Mouse (Mus musculus): Measurements from ENCODE around the gene Plxna3.
"Not testable (repeated sequence)": the region's sequence is repeated elsewhere in the genome, so short reads cannot be mapped to it uniquely, and the experiment has no call there.

Plxna3 gene

GRCm38 (mm10) chrX:74328725-74329161, at the start of gene Plxna3:
Plxna3 (plus strand) TSS chrX:74329066.
- DNase-seq, result peak; percentile 78

- no peak for DNase-seq
Observed at GRCm38 (mm10) chrX:74281041-74281731, 47.7 kb upstream of the Plxna3 start.

- peak; percentile 94 for DNase-seq
Observed at GRCm38 (mm10) chrX:74281732-74282394, 47.0 kb upstream of the Plxna3 start, which contains the start of the genes Taz and Dnase1l1. Taz (plus strand) TSS chrX:74281912. Dnase1l1 (minus strand) TSS chrX:74282337.

DNA sequence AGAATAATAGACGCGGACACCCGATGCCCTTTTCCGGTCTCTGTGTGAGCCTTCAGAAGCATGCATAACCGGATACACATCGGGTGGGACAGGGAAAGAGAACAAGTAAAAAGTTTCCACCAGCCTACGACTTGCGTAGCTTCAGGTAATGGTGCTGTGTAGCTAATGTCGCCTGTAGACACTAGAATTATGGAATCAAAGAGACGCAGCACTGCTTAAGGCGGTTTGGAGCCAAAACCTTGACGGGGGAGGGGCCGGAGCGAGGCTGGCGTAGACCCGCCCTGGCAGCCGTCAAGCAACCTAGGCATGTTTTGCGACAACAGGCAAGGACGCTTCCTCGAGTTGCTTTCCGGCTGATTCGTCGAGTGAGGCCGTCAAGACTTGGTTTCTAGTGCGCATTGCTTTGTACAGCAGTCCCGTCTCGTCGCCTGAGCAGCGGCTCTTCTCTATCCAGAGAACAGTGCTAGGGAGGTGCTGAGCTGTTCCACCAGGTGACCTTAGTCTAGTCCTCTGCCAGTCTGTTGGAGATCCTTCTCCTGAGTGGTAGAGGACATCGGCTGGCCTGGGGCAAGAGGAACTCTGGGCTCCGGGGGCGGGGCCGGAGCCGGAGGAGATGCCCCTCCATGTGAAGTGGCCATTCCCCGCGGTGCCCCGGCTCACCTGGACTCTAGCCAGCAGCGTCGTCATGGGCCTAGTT, 46.3 kb upstream of the Plxna3 start:
- peak; percentile 94 for DNase-seq

GRCm38 (mm10) chrX:74283092-74283437, 45.8 kb upstream of the Plxna3 start:
- DNase-seq, result no peak

GRCm38 (mm10) chrX:74293431-74293830, 35.4 kb upstream of the Plxna3 start:
- DNase-seq, result no peak

DNA sequence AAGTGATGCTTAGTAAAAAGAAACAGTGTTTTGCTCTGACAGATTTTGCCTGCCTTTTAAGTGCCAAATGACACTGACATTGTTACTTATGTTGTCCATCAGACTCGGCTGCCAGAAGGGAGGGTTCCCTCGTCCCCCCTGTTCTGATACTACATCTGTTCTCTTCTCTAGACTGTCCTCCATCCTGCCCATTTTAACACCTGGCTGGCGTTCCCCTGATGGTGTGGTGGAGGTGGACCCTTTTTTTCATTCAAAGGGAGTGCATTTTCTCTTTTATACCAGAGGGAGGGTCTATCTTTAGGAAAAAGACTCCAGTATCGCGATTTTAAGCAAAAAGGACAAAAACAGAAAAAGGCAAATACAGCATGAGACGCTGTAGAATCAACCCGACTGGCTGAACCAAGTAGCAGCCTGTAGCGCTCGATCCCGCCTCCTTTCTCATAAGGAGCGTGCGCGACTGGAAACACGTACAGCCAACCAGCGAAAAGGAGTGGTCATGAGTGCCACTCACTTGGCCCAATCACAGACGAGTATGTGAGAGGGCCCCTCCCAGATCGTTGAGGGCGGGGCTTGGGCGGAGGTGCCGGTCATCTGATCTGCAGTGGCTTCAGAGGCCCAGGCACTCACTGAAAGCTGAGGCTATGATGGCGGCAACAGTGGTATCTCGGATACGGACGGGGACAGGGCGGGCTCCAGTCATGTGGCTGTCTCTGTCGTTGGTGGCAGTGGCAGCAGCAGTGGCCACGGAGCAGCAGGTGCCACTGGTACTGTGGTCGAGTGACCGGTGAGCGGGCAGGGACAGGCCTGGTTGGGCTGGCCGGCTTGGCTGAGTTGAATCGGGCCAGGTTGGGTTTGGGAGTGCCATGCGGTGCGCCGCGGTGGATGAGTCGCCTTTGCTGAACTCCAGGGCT, 32.1 kb upstream of the Plxna3 start, which contains the start of gene Atp6ap1:
Gene Atp6ap1 (plus strand): TSS at position 560 of the 911 bp plus-strand sequence.
- DNase-seq, result peak; percentile 97

GRCm38 (mm10) chrX:74298348-74298747, 30.5 kb upstream of the Plxna3 start:
- no peak for DNase-seq

DNA sequence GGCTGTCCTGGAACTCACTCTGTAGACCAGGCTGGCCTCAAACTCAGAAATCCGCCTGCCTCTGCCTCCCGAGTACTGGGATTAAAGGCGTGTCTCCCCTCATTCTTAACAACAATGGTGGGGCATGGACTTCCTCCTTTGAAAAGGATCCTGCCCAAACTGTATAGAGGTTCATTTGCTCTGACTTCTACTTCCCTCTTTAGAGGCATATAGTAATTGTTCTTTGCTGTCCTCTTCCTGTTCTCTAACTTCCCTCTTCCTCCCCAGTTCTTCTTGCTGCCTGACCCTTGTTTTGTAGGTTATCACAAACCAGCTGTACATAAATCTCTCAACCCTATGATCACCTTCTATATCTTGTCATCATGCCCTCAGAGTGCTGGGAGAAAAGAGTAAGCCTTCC, 29.1 kb upstream of the Plxna3 start:
- peak; percentile 19 for DNase-seq

DNA sequence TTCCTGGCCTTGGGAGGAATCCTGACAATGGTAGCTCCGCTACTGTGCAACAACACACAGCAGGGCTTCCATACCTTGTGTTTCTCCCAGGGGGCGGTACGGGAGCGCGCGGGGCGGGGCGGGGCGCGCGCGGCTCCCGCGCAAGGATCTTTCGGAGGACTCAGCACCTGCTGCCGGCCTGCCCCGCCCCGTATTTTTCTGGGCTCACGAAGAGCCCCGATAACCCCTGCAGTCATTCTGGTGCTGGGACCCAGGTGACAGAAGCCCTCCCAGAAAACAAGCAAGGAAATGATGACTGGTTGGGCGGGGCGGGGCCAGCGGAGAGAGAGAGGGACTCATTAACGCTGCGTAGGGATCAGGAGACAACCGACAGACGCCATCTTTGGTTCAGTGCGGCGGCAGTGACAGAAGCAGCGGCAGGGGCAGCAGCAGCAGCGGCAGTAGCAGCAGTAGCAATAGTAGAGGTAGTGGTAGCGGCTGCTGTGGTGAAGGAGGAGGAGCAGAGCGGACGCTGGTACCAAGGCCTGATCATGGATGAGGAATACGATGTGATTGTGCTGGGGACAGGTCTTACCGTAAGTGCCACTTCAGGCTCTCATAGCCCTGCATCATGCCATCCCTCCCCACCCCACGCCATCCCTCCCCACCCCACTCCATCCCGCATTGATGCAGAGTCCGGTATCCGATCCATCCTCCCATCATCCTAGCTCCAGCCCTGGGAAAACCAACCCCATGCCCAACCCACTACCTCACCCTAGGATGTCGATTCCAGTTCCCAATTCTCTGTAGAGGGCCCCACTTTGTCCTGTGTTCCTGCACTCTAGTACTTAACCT, 23.8 kb upstream of the Plxna3 start, which contains the start of gene Gdi1:
Gene Gdi1 (plus strand): TSS at position 132 of the 834 bp plus-strand sequence.
- DNase-seq, result peak; percentile 74

- peak; percentile 93 for DNase-seq
Observed at GRCm38 (mm10) chrX:74312540-74313464, 16.1 kb upstream of the Plxna3 start, which contains the start of gene Fam50a. Fam50a (plus strand) TSS chrX:74313033.

DNA sequence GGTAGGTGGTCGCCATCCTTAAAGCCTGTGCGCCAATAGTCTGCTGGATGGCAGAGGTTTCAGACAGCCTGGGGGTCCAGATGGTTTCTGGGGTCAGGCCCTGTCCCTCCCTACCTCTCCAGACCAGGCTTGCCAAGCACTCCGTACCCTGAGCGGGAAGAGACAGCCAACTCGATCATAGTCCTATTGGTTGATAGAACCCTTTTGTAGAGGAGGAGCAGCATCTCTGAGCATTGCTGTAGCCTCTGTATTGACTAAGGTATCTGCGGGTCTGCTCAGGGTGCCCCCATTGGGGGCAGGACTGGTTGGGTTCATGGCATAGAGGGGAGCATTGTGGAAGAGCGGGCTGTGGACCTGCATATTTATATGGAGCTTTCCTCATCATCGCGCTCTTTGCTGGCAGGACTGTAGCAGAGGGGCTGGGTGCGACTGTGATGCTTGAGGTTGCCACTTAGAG, 377 bp downstream of the Plxna3 start:
- no peak for DNase-seq

GRCm38 (mm10) chrX:74330166-74330930, 1.5 kb downstream of the Plxna3 start:
- DNase-seq, result no peak

- DNase-seq, result no peak
Observed at GRCm38 (mm10) chrX:74352645-74353466, 24.0 kb downstream of the Plxna3 start.

- DNase-seq, result peak; percentile 88
Observed at GRCm38 (mm10) chrX:74353467-74353770, 24.6 kb downstream of the Plxna3 start, which contains the start of gene Lage3. Lage3 (minus strand) TSS chrX:74353618.

DNA sequence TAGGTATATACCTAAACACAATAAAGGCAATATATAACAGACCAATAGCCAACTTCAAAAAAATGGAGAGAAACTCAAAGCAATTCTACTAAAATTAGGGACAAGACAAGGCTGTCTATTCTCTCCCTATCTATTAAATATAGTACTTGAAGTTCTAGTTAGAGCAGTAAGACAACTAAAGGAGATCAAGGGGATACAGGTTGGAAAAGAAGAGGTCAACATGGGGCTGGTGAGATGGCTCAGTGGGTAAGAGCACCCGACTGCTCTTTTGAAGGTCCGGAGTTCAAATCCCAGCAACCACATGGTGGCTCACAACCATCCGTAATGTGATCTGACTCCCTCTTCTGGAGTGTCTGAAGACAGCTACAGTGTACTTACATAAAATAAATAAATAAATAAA, 28.2 kb downstream of the Plxna3 start:
- DNase-seq, result not testable (repeated sequence)

DNA sequence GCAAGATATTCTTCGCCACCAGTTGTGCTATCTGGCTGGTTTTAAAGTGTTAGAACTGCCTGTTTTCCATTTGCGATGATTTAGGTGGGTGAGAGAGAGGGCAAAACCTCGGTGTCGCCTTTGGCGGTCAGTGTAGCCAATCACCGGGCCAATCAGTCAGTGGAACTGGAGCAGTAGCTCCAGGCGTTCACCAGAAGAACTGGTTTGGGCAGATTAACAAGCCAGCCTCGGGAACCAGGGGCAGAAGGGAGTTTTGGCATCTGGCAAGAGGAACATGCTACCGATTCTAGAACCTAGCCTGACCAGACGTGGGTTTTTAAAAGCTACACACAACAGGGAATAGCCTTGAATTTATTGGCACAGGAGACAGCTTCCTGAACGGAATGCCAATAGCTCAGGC, 30.3 kb downstream of the Plxna3 start:
- DNase-seq, result peak; percentile 35

DNA sequence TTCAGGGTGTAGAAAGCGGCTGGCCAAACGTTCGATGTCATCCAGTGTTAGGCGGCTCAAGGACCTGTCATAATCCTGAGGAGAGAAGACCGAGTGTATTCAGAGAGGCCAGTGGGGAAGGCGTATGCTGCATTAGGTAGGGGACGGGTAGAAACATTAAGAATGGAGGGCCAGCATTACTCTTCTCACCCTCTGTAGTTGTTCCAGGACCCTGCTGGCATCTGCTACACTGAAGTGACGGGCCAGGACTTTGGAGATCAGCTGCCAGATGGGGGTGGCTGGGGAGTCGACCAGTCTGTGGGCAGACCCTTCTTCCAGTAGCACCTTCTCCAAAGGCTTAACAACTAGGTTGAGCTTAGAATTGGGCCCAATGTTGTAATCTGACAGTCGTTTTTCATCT, 38.6 kb downstream of the Plxna3 start:
- no peak for DNase-seq

Measured in lung, postnatal 36 days (tissue).